Mouse (Mus musculus): ENCODE data around the gene Ppp1r27. TPM values are rescaled to one million over a fixed set of nuclear protein-coding genes. Genes with fewer than 3 reads are reported as not detected.
"Not testable (repeated sequence)": the region's sequence is repeated elsewhere in the genome, so short reads cannot be mapped to it uniquely, and the experiment has no call there.

Gene Ppp1r27
- 0.24 TPM in 1 of 2 replicates, not detected in the other for polyA plus RNA-seq (2014; fragmentation: Nextera tagmentation; extraction: Ambion mirVana)

DNA sequence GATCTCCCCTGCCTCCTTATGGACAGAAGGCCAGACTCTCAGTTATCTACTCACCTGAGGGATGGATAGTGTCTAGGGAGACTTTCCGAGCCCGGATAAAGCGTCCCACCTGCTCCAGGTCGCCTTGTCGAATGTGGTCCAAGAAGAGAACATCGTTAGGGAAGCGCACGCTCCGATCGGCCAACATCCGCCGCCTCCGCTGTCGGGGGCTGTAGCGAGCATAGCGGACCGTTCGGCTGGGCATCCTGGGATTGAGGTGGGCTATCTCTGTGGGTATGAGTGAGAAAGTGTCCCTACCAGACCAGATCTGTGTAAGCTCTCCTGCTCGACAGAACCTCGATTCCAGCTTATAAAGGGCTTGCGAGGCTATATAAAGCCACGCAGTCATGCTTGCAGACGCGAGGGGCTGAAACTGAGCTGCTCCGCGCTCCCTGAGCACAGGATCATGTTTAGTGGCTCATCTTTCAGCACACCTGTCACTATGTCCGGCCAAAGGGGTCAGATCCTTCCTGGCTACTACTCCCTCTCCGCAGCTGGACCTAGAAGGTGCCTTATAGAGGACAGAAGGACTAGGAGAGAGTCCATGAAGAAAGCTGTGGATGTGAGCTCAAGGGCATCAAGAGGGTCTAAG is at the start of gene Ppp1r27:
Ppp1r27 (minus strand) TSS at position 323 of the 631 bp plus-strand sequence.
- ATAC-seq (replicated peaks; ENCODE audit: low FRiP score, low TSS enrichment, low read depth) (no peak), DNase-seq (ENCODE audit: low spot score) (no peak)
- Histone ChIP-seq H3K4me1 (replicated peaks; ENCODE audit: control insufficient read depth, insufficient read depth, low read length) (peaks cover 15% of the 10 kb centered on the region), H3K27me3 (replicated peaks; ENCODE audit: control insufficient read depth, insufficient read depth, low read length) (no peaks in the 10 kb centered on the region), H3K9ac (ENCODE audit: low read length) (peak within 1 kb of the TSS; percentile 89), H3K9me3 (ENCODE audit: control insufficient read depth, low read length) (no peaks in the 10 kb centered on the region), H3K27ac (ENCODE audit: low read depth) (0 out of 2 replicates have a peak within 1 kb of the TSS, but pooled peaks have one; percentile 84), H3K36me3 (ENCODE audit: control insufficient read depth, insufficient read depth, low read length) (peaks cover 4% of the 10 kb centered on the region; the same call in 1 of the 2 replicates), H3K4me3 (ENCODE audit: low read depth, low read length) (peak within 1 kb of the TSS; percentile 83), H3K4me2 (ENCODE audit: low read length) (peak within 1 kb of the TSS; percentile 89)
- WGBS = 93% methylated on average over 28 of the region's 28 CpGs

- Histone ChIP-seq H3K4me2 (ENCODE audit: low read length) (no peak overlapping the region), H3K4me1 (replicated peaks; ENCODE audit: control insufficient read depth, insufficient read depth, low read length) (peaks cover 20% of the 10 kb centered on the region), H3K4me3 (ENCODE audit: low read depth, low read length) (no peak overlapping the region), H3K9ac (ENCODE audit: low read length) (no peak overlapping the region), H3K27ac (ENCODE audit: low read depth) (no peak overlapping the region), H3K9me3 (ENCODE audit: control insufficient read depth, low read length) (no peaks in the 10 kb centered on the region), H3K27me3 (replicated peaks; ENCODE audit: control insufficient read depth, insufficient read depth, low read length) (no peaks in the 10 kb centered on the region), H3K36me3 (ENCODE audit: control insufficient read depth, insufficient read depth, low read length) (peaks cover 66% of the 10 kb centered on the region)
- DNase-seq (ENCODE audit: low spot score) = no peak
- WGBS = 92% methylated on average over 3 of the region's 3 CpGs
- no peak for ATAC-seq (replicated peaks; ENCODE audit: low FRiP score, low TSS enrichment, low read depth)
Measured at GRCm38 (mm10) chr11:120600716-120601115, 49.8 kb upstream of the Ppp1r27 start.

DNA sequence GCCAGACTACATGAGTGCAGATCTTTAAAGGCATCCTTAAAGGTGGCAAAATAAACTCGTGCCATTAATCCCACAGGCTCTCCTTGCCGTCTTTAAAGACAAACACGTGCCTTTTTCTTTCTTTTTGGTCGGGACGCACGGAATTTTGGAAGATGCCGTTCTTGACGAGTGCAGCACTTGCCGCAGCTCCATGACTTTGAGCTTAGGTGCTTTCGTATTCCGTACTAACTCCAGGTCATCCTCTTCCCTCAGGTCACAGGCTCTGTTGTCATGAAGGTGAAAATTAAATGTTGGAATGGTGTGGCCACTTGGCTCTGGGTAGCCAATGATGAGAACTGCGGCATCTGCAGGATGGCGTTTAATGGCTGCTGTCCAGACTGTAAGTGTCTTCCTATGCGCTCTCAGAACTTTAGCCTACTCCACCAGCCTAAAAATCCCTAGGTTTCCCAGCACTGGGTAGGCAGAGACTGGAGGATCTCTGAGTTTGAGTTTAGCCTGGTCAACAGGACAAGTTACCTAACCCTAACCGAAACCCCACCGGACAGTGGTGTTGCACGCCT is 48.1 kb upstream of the Ppp1r27 start:
- WGBS = 46% methylated on average over 17 of the region's 17 CpGs
- H3K36me3 ChIP-seq (ENCODE audit: control insufficient read depth, insufficient read depth, low read length) = peaks cover 64% of the 10 kb centered on the region
- ATAC-seq (replicated peaks; ENCODE audit: low FRiP score, low TSS enrichment, low read depth) = no peak

GRCm38 (mm10) chr11:120598283-120598989 is 47.5 kb upstream of the Ppp1r27 start, which contains the start of the genes Alyref and Anapc11:
TSS of gene Alyref (minus strand) at chr11:120598365.
TSS of gene Anapc11 (plus strand) at chr11:120598421.
- WGBS = under 1% methylated on average over 86 of the region's 88 CpGs
- H3K36me3 ChIP-seq (ENCODE audit: control insufficient read depth, insufficient read depth, low read length) = peaks cover 65% of the 10 kb centered on the region

More for the DNA sequence above, 48.1 kb upstream of the Ppp1r27 start:
- no peaks in the 10 kb centered on the region for H3K9me3 ChIP-seq (ENCODE audit: control insufficient read depth, low read length)
- peak; percentile 63 for DNase-seq (ENCODE audit: low spot score)
- H3K27me3 ChIP-seq (replicated peaks; ENCODE audit: control insufficient read depth, insufficient read depth, low read length) = no peaks in the 10 kb centered on the region
- H3K4me1 ChIP-seq (replicated peaks; ENCODE audit: control insufficient read depth, insufficient read depth, low read length) = peaks cover 20% of the 10 kb centered on the region
- peak overlapping the region; percentile 63 for H3K9ac ChIP-seq (ENCODE audit: low read length)
- H3K4me2 ChIP-seq (ENCODE audit: low read length) = peak overlapping the region; percentile 88
- peak overlapping the region; percentile 81 for H3K27ac ChIP-seq (ENCODE audit: low read depth)
- H3K4me3 ChIP-seq (ENCODE audit: low read depth, low read length) = peak overlapping the region; percentile 98

GRCm38 (mm10) chr11:120597240-120598235 is 46.6 kb upstream of the Ppp1r27 start:
- Histone ChIP-seq H3K9me3 (ENCODE audit: control insufficient read depth, low read length) (no peaks in the 10 kb centered on the region), H3K4me1 (replicated peaks; ENCODE audit: control insufficient read depth, insufficient read depth, low read length) (peaks cover 20% of the 10 kb centered on the region), H3K27me3 (replicated peaks; ENCODE audit: control insufficient read depth, insufficient read depth, low read length) (no peaks in the 10 kb centered on the region), H3K27ac (ENCODE audit: low read depth) (peak overlapping the region; percentile 81), H3K4me3 (ENCODE audit: low read depth, low read length) (peak overlapping the region; percentile 98), H3K9ac (ENCODE audit: low read length) (peak overlapping the region; percentile 96), H3K36me3 (ENCODE audit: control insufficient read depth, insufficient read depth, low read length) (peaks cover 65% of the 10 kb centered on the region), H3K4me2 (ENCODE audit: low read length) (peak overlapping the region; percentile 88)
- 5% methylated on average over 74 of the region's 99 CpGs for WGBS
- peak; percentile 38; the same call in 1 of the 2 replicates for ATAC-seq (replicated peaks; ENCODE audit: low FRiP score, low TSS enrichment, low read depth)
- DNase-seq (ENCODE audit: low spot score) = peak; percentile 72

More at GRCm38 (mm10) chr11:120598283-120598989, 47.5 kb upstream of the Ppp1r27 start, which contains the start of the genes Alyref and Anapc11:
- peaks cover 20% of the 10 kb centered on the region for H3K4me1 ChIP-seq (replicated peaks; ENCODE audit: control insufficient read depth, insufficient read depth, low read length)
- H3K4me2 ChIP-seq (ENCODE audit: low read length) = peak within 1 kb of the TSS; percentile 88
- H3K9me3 ChIP-seq (ENCODE audit: control insufficient read depth, low read length) = no peaks in the 10 kb centered on the region
- ATAC-seq (replicated peaks; ENCODE audit: low FRiP score, low TSS enrichment, low read depth) (peak; percentile 97), DNase-seq (ENCODE audit: low spot score) (peak; percentile 93)
- peak within 1 kb of the TSS; percentile 81 for H3K27ac ChIP-seq (ENCODE audit: low read depth)
- H3K4me3 ChIP-seq (ENCODE audit: low read depth, low read length) = peak within 1 kb of the TSS; percentile 98
- no peaks in the 10 kb centered on the region for H3K27me3 ChIP-seq (replicated peaks; ENCODE audit: control insufficient read depth, insufficient read depth, low read length)
- peak within 1 kb of the TSS; percentile 96 for H3K9ac ChIP-seq (ENCODE audit: low read length)

DNA sequence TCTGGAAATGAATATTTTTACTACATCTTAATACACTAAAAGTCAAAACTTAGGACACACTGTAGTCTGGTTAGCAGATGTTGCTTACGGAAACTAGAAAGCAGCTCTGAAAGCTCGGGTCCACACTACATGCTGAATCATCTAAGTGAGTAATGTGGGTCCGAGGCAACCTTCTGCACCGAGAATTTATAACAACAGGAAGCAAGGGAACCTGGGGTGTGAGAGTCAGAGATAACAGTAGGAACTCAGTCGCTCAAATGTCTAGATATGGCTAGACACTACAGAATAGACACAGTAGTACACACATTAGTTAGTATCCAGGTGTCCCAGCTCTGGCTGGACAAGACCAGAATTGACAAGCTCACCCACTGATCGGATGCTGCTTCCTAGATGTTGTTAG is 37.6 kb upstream of the Ppp1r27 start:
- H3K9ac ChIP-seq (ENCODE audit: low read length) = no peak overlapping the region
- H3K4me3 ChIP-seq (ENCODE audit: low read depth, low read length) = no peak overlapping the region
- no peaks in the 10 kb centered on the region for H3K4me1 ChIP-seq (replicated peaks; ENCODE audit: control insufficient read depth, insufficient read depth, low read length)
- no peak for ATAC-seq (replicated peaks; ENCODE audit: low FRiP score, low TSS enrichment, low read depth)
- DNase-seq (ENCODE audit: low spot score) = no peak
- 91% methylated on average over 6 of the region's 6 CpGs for WGBS
- H3K36me3 ChIP-seq (ENCODE audit: control insufficient read depth, insufficient read depth, low read length) = peaks cover 88% of the 10 kb centered on the region
- peaks cover 4% of the 10 kb centered on the region; the same call in 1 of the 2 replicates for H3K9me3 ChIP-seq (ENCODE audit: control insufficient read depth, low read length)
- no peak overlapping the region for H3K27ac ChIP-seq (ENCODE audit: low read depth)
- no peak overlapping the region for H3K4me2 ChIP-seq (ENCODE audit: low read length)
- no peaks in the 10 kb centered on the region for H3K27me3 ChIP-seq (replicated peaks; ENCODE audit: control insufficient read depth, insufficient read depth, low read length)

DNA sequence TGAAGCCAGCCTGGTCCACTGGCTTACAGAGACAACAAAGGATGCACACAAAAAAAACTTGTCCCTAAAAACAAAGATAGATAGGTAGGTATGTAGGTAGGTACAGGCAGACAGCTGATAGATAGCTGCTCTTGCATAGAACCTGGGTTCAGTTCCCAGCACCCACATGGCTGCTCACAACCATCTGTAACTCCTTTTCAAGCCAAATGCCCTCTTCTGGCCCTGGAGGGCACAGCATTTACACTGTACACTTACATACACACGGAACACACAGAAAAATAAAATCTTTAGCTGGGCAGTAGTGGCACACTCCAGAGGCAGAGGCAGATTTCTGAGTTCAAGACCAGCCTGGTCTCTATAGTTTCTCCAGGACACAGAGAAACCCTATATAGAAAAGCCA is 33.0 kb upstream of the Ppp1r27 start:
- DNase-seq (ENCODE audit: low spot score) (no peak), ATAC-seq (replicated peaks; ENCODE audit: low FRiP score, low TSS enrichment, low read depth) (no peak)
- H3K27me3 ChIP-seq (replicated peaks; ENCODE audit: control insufficient read depth, insufficient read depth, low read length) = no peaks in the 10 kb centered on the region
- peaks cover 19% of the 10 kb centered on the region for H3K4me1 ChIP-seq (replicated peaks; ENCODE audit: control insufficient read depth, insufficient read depth, low read length)
- H3K9me3 ChIP-seq (ENCODE audit: control insufficient read depth, low read length) = peaks cover 4% of the 10 kb centered on the region; the same call in 1 of the 2 replicates
- no peak overlapping the region for H3K4me3 ChIP-seq (ENCODE audit: low read depth, low read length)
- no peak overlapping the region for H3K9ac ChIP-seq (ENCODE audit: low read length)
- H3K27ac ChIP-seq (ENCODE audit: low read depth) = no peak overlapping the region
- peaks cover 55% of the 10 kb centered on the region for H3K36me3 ChIP-seq (ENCODE audit: control insufficient read depth, insufficient read depth, low read length)
- WGBS = 97% methylated on average over 1 of the region's 1 CpGs
- no peak overlapping the region for H3K4me2 ChIP-seq (ENCODE audit: low read length)

GRCm38 (mm10) chr11:120582982-120583293 is 32.0 kb upstream of the Ppp1r27 start:
- not testable (repeated sequence) for H3K9ac ChIP-seq (ENCODE audit: low read length); H3K4me3 ChIP-seq (ENCODE audit: low read depth, low read length); H3K9me3 ChIP-seq (ENCODE audit: control insufficient read depth, low read length); DNase-seq (ENCODE audit: low spot score); H3K27me3 ChIP-seq (replicated peaks; ENCODE audit: control insufficient read depth, insufficient read depth, low read length); H3K27ac ChIP-seq (ENCODE audit: low read depth); H3K4me2 ChIP-seq (ENCODE audit: low read length); ATAC-seq (replicated peaks; ENCODE audit: low FRiP score, low TSS enrichment, low read depth)
- WGBS = 90% methylated on average over 2 of the region's 2 CpGs
- H3K36me3 ChIP-seq (ENCODE audit: control insufficient read depth, insufficient read depth, low read length) = peaks cover 57% of the 10 kb centered on the region
- peaks cover 19% of the 10 kb centered on the region for H3K4me1 ChIP-seq (replicated peaks; ENCODE audit: control insufficient read depth, insufficient read depth, low read length)
